Mouse (Mus musculus) neural tube, embryonic 13.5 days (tissue): ENCODE measurements around the gene Parn. TPM values are rescaled to one million over a fixed set of nuclear protein-coding genes. Genes with fewer than 3 reads are reported as not detected.
A peak's percentile ranks its signal among the peaks of the same experiment; 100 is the strongest.
"Not testable (repeated sequence)": the region's sequence is repeated elsewhere in the genome, so short reads cannot be mapped to it uniquely, and the experiment has no call there.

Source experiments
- ATAC-seq: fragments of 200-750 bp; cut with Nextera tagmentation; 2 replicates; pipeline ENCODE4 v1.8.0; 2017; ENCODE audit warnings: low read depth, mild to moderate bottlenecking, moderate TSS enrichment, moderate library complexity
- H3K27ac ChIP-seq: fragments of 300-500 bp; sonication (generic); replicated peaks from 2 replicates; pipeline ENCODE4 v1.5.1; 2015; ENCODE audit warnings: moderate library complexity, mild to moderate bottlenecking, inconsistent platforms
- H3K27me3 ChIP-seq: fragments of 300-500 bp; sonication (generic); 2 replicates; pipeline ENCODE4 v1.6.1; 2015; ENCODE audit warnings: mild to moderate bottlenecking, inconsistent platforms
- H3K36me3 ChIP-seq: fragments of 300-500 bp; sonication (generic); 2 replicates; pipeline ENCODE4 v1.6.1; 2015; ENCODE audit warnings: mild to moderate bottlenecking, inconsistent platforms
- H3K4me1 ChIP-seq: fragments of 300-500 bp; sonication (generic); replicated peaks from 2 replicates; pipeline ENCODE4 v1.6.1; 2015; ENCODE audit warnings: inconsistent platforms
- H3K4me2 ChIP-seq: fragments of 300-500 bp; sonication (generic); 2 replicates; pipeline ENCODE4 v1.6.1; 2015; ENCODE audit warnings: inconsistent platforms, mild to moderate bottlenecking, moderate library complexity
- H3K4me3 ChIP-seq: fragments of 300-500 bp; sonication (generic); 2 replicates; pipeline ENCODE4 v1.5.1; 2015; ENCODE audit warnings: mild to moderate bottlenecking, inconsistent platforms
- H3K9ac ChIP-seq: fragments of 300-500 bp; sonication (generic); 2 replicates; pipeline ENCODE4 v1.6.1; 2015; ENCODE audit warnings: moderate library complexity, mild to moderate bottlenecking, inconsistent platforms
- H3K9me3 ChIP-seq: fragments of 300-500 bp; sonication (generic); 2 replicates; pipeline ENCODE4 v1.6.1; 2016; ENCODE audit warnings: inconsistent platforms
- WGBS: fragments of 180-500 bp; shearing (Covaris S2); methylation state at CpG from one replicate; pipeline ENCODE4 v1.1.7; 2015; 5-methylcytosine and 5-hydroxymethylcytosine counted together
- polyA plus RNA-seq: library from polyadenylated mRNA; unstranded; fragments of >200 nt; fragmentation: Nextera tagmentation; extraction: Ambion mirVana; gene quantifications from 2 replicates; pipeline ENCODE4 v1.2.1, GENCODE M21; 2015

Gene Parn
- polyA plus RNA-seq, 1 experiment from 2014 or later, result 34.0 TPM

- not testable (repeated sequence) for H3K36me3 ChIP-seq, H3K27me3 ChIP-seq, ATAC-seq, H3K9me3 ChIP-seq, H3K27ac ChIP-seq, H3K9ac ChIP-seq
- Histone ChIP-seq H3K4me3 (peak overlapping the region; percentile 91), H3K4me1 (peaks cover 32% of the 10 kb centered on the region), H3K4me2 (peak overlapping the region; percentile 91)
- 81% methylated on average over 5 of the region's 5 CpGs for WGBS
Observed at GRCm38 (mm10) chr16:13670896-13671295, 2.9 kb upstream of the Parn start.

- Histone ChIP-seq H3K9ac (no peak overlapping the region), H3K4me2 (no peak overlapping the region), H3K27ac (no peak overlapping the region), H3K27me3 (no peaks in the 10 kb centered on the region), H3K9me3 (no peaks in the 10 kb centered on the region), H3K4me3 (no peak overlapping the region), H3K36me3 (peaks cover 11% of the 10 kb centered on the region), H3K4me1 (peaks cover 32% of the 10 kb centered on the region)
- no peak for ATAC-seq
- WGBS, result 84% methylated on average over 1 of the region's 1 CpGs
Observed at GRCm38 (mm10) chr16:13669282-13669681, 1.3 kb upstream of the Parn start.

DNA sequence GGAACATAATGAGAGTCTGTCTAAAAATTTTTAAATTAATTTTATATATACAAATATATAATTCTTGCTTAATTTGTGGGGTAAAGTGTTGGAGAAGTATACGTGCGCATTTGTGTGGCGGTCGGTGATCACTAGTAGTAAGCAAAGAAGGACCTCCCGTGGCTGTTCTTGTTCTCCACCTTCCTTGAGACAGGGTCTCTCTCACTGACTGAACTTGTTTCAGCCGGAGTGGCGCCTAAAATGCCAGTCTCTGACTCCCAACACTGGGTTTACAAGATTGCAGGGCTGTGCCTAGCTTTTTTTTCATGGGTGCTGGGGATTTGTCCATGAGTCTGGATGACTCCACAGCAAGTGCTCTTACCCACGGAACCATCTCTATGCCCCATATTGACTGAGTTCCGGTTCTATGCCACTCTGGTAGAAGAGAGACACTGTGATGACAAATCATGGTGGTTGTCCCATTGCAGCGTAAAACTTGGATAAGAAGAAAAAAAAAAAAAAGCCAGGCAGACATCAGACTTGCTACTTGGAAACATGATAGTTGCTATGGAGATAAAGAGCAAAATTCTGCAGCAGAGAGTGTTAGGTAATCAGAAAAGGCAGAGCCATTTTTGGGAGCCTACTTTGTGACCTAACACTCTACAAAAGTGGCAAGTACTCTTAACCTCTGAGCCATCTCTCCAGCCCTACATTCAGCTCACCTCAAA, 585 bp upstream of the Parn start:
- Histone ChIP-seq H3K9ac (peak overlapping the region; percentile 78), H3K4me1 (peaks cover 32% of the 10 kb centered on the region), H3K27me3 (no peaks in the 10 kb centered on the region), H3K4me2 (peak overlapping the region; percentile 86), H3K9me3 (no peaks in the 10 kb centered on the region), H3K4me3 (peak overlapping the region; percentile 60), H3K36me3 (peaks cover 14% of the 10 kb centered on the region), H3K27ac (peak overlapping the region; percentile 78)
- ATAC-seq, result no peak
- 79% methylated on average over 10 of the region's 10 CpGs for WGBS

DNA sequence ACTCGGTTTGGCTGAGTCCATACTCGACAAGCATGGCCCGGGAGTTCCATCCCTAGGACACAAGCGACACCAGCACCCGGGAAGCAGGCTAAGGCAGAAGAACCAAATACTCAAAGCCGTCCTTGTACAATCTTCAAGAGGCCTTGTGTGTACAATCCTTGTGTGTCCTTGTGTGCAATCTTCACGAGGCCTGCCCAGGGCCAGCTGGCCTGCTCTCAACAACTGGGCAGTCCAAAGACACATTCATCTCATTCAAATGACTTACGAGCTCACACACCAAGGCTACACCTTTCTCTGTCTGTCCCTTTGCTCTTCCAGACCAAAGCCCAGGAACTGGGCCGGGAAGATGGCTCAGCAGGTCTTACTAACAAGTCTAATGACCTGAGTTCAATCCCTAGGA, 7.2 kb downstream of the Parn start:
- Histone ChIP-seq H3K9ac (no peak overlapping the region), H3K27ac (no peak overlapping the region), H3K27me3 (no peaks in the 10 kb centered on the region), H3K4me1 (no peaks in the 10 kb centered on the region), H3K36me3 (peaks cover 66% of the 10 kb centered on the region), H3K4me3 (no peak overlapping the region), H3K9me3 (no peaks in the 10 kb centered on the region), H3K4me2 (no peak overlapping the region)
- 91% methylated on average over 9 of the region's 9 CpGs for WGBS
- ATAC-seq, result no peak

GRCm38 (mm10) chr16:13658886-13659285, 9.1 kb downstream of the Parn start:
- no peak overlapping the region for H3K4me3 ChIP-seq
- no peak overlapping the region for H3K9ac ChIP-seq
- ATAC-seq, result no peak
- WGBS, result 89% methylated on average over 3 of the region's 3 CpGs
- H3K9me3 ChIP-seq, result no peaks in the 10 kb centered on the region
- no peaks in the 10 kb centered on the region for H3K27me3 ChIP-seq
- no peak overlapping the region for H3K4me2 ChIP-seq
- no peak overlapping the region for H3K27ac ChIP-seq
- H3K36me3 ChIP-seq, result peaks cover 68% of the 10 kb centered on the region
- H3K4me1 ChIP-seq, result no peaks in the 10 kb centered on the region

- H3K4me3 ChIP-seq, result no peak overlapping the region
- H3K4me2 ChIP-seq, result no peak overlapping the region
- H3K36me3 ChIP-seq, result peaks cover 53% of the 10 kb centered on the region
- no peaks in the 10 kb centered on the region for H3K9me3 ChIP-seq
- WGBS, result 92% methylated on average over 4 of the region's 4 CpGs
- H3K27me3 ChIP-seq, result no peaks in the 10 kb centered on the region
- H3K4me1 ChIP-seq, result no peaks in the 10 kb centered on the region
- no peak overlapping the region for H3K9ac ChIP-seq
- no peak overlapping the region for H3K27ac ChIP-seq
- ATAC-seq, result no peak
Observed at GRCm38 (mm10) chr16:13645930-13646329, 22.0 kb downstream of the Parn start.

GRCm38 (mm10) chr16:13644474-13644873, 23.5 kb downstream of the Parn start:
- no peak for ATAC-seq
- H3K36me3 ChIP-seq, result peaks cover 43% of the 10 kb centered on the region
- no peak overlapping the region for H3K4me3 ChIP-seq

GRCm38 (mm10) chr16:13640064-13640463, 27.9 kb downstream of the Parn start:
- ATAC-seq, result no peak
- Histone ChIP-seq H3K36me3 (peaks cover 46% of the 10 kb centered on the region), H3K27ac (no peak overlapping the region), H3K27me3 (no peaks in the 10 kb centered on the region), H3K9me3 (no peaks in the 10 kb centered on the region), H3K4me3 (no peak overlapping the region), H3K4me1 (no peaks in the 10 kb centered on the region), H3K9ac (no peak overlapping the region), H3K4me2 (no peak overlapping the region)
- WGBS, result 78% methylated on average over 7 of the region's 7 CpGs

More at GRCm38 (mm10) chr16:13644474-13644873, 23.5 kb downstream of the Parn start:
- Histone ChIP-seq H3K4me1 (no peaks in the 10 kb centered on the region), H3K9me3 (no peaks in the 10 kb centered on the region), H3K27me3 (no peaks in the 10 kb centered on the region), H3K4me2 (no peak overlapping the region), H3K27ac (no peak overlapping the region), H3K9ac (no peak overlapping the region)
- 76% methylated on average over 3 of the region's 3 CpGs for WGBS

DNA sequence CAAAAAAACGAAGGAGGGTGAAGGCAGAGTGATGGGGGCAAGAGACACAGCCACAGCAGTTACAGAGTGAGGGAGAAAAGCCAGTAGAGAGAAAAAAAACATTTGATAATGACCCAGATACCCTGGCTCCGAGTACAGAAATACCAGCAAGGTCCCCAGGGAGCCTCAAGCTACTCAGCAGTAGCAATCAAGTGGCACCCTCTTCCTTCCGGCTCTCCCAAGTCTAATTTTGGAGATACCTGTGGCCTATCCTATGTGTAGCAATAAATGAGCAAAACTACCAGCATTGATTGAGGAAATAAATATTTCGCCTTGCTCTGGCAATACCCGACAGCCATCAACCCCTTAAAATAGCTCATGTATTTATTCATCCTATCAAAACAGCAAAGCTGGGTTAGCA, 28.5 kb downstream of the Parn start:
- Histone ChIP-seq H3K9ac (no peak overlapping the region), H3K27me3 (no peaks in the 10 kb centered on the region), H3K9me3 (no peaks in the 10 kb centered on the region), H3K27ac (no peak overlapping the region), H3K36me3 (peaks cover 46% of the 10 kb centered on the region), H3K4me3 (no peak overlapping the region), H3K4me1 (no peaks in the 10 kb centered on the region), H3K4me2 (no peak overlapping the region)
- 84% methylated on average over 5 of the region's 5 CpGs for WGBS
- ATAC-seq, result no peak

- not testable (repeated sequence) for H3K9me3 ChIP-seq, H3K27ac ChIP-seq, ATAC-seq, H3K4me1 ChIP-seq, H3K27me3 ChIP-seq, H3K4me3 ChIP-seq, H3K4me2 ChIP-seq, H3K9ac ChIP-seq
- WGBS, result 17% methylated on average over 2 of the region's 2 CpGs
- peaks cover 47% of the 10 kb centered on the region for H3K36me3 ChIP-seq
Observed at GRCm38 (mm10) chr16:13638198-13638597, 29.8 kb downstream of the Parn start.

- no peak overlapping the region for H3K4me2 ChIP-seq
- H3K9ac ChIP-seq, result no peak overlapping the region
- no peak overlapping the region for H3K4me3 ChIP-seq
- no peak for ATAC-seq
- H3K4me1 ChIP-seq, result no peaks in the 10 kb centered on the region
- no peak overlapping the region for H3K27ac ChIP-seq
- H3K9me3 ChIP-seq, result no peaks in the 10 kb centered on the region
- no peaks in the 10 kb centered on the region for H3K27me3 ChIP-seq
- 53% methylated on average over 5 of the region's 5 CpGs for WGBS
- peaks cover 68% of the 10 kb centered on the region for H3K36me3 ChIP-seq
Observed at GRCm38 (mm10) chr16:13628345-13628744, 39.6 kb downstream of the Parn start.

- H3K4me3 ChIP-seq, result no peak overlapping the region
- no peak overlapping the region for H3K9ac ChIP-seq
- H3K36me3 ChIP-seq, result peaks cover 49% of the 10 kb centered on the region
- no peaks in the 10 kb centered on the region for H3K4me1 ChIP-seq
- no peak for ATAC-seq
- H3K9me3 ChIP-seq, result no peaks in the 10 kb centered on the region
- no peak overlapping the region for H3K27ac ChIP-seq
- H3K4me2 ChIP-seq, result no peak overlapping the region
- H3K27me3 ChIP-seq, result no peaks in the 10 kb centered on the region
- WGBS, result 92% methylated on average over 3 of the region's 3 CpGs
Observed at GRCm38 (mm10) chr16:13621745-13622507, 46.0 kb downstream of the Parn start.
